Mouse (Mus musculus) CD4-positive, CD25-positive, alpha-beta regulatory T cell, adult 4 months (primary cell): ENCODE results near the gene Cebpa. TPM values are rescaled to one million over a fixed set of nuclear protein-coding genes. Genes with fewer than 3 reads are reported as not detected.

Source experiments
- ATAC-seq: one replicate; pipeline ENCODE4 v1.8.0; 2017
- polyA plus RNA-seq, 2 experiments: library from polyadenylated mRNA; unstranded; fragments of 100-300 nt; shearing (Covaris generic); gene quantifications; one replicate each; pipeline ENCODE4 v1.2.1; 2017

Cebpa gene
- polyA plus RNA-seq, 2 experiments from 2014 or later: 0.47 to 1.1 TPM

DNA sequence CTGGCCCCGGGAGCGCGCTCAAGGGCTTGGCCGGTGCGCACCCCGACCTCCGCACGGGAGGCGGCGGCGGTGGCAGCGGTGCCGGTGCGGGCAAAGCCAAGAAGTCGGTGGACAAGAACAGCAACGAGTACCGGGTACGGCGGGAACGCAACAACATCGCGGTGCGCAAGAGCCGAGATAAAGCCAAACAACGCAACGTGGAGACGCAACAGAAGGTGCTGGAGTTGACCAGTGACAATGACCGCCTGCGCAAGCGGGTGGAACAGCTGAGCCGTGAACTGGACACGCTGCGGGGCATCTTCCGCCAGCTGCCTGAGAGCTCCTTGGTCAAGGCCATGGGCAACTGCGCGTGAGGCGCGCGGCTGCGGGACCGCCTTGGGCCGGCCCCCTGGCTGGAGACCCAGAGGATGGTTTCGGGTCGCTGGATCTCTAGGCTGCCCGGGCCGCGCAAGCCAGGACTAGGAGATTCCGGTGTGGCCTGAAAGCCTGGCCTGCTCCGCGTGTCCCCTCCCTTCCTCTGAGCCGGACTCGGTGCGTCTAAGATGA lies 1.1 kb downstream of the Cebpa start:
- ATAC-seq: no peak

DNA sequence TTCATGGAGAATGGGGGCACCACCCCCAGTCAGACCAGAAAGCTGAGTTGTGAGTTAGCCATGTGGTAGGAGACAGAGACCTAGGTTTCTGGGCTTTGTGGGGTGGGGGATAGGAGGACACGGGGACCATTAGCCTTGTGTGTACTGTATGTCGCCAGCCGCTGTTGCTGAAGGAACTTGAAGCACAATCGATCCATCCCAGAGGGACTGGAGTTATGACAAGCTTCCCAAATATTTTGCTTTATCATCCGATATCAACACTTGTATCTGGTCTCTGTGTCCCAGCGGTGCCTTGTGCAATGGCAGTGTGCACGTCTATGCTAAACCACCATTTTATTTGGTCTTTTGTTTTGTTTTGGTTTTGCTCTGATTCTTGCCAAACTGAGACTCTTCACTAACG lies 2.1 kb downstream of the Cebpa start:
- no peak for ATAC-seq

DNA sequence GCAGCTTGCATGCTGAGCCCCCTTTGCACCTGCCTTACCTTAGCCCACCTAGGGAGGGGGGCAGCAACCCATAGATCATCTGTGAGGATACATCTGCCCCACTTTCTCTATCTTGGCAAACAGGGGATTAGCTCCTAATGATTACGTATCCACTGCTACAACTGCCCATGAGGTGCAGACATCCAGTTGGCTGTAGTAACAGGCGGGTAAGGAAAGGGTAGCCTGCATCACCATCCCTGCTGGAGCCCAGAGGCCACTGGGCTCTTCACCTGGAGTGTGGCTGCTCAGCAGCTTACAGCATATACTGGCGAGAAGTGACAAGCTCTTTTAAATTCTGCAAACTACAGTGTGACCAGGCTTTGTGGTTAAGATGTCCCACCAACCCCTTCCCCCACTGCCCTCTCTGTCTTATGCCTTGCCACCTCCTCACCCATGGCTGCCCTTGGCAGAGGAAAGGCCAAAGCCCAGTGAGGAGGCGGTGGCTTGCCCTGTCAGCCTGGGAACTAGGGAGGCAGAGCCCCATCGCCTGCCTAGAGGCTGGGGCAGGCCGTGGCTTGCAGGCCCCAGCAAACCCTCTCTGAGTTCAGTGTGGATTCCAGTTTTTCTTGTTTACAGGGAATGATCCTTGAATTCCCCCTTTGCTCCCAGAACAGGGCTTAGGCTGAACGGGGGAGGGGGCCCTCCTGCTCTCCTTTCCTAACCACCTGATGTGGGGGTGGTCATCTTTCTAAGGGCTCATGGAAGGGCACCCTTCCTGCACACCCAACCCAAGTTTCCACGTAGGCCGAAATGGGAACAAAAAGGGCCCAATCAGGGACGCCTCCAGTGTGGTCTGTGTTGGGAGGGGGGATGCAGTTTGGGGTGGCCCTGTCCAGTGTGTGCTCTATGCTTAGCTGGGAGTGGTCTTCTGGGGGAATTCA lies 3.6 kb downstream of the Cebpa start:
- ATAC-seq: no peak

DNA sequence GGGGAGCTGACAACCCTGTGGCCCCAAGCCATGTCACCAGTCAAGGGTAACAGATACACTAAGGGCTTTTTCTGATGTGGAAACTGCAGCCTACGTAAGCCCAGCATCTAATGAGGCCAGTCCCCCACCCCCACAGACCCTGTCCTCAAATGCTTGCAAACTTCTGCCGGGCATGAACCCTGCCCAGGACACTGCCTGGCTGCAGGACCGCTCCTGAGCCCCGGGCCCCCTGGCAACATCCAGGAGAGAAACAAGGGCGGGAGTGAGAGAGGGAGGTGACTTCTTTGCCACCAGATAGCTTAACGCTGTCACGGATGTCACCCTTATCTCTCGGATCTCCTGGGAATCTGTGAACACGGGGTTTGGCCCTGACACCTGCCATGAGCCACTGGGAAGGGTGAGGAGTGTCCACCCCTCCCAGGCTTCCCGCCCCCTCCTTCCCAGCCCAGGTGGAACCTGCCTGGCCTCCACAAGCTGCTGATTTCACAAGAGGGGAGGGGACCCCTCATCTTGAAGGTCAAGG lies 4.4 kb downstream of the Cebpa start:
- ATAC-seq: no peak

DNA sequence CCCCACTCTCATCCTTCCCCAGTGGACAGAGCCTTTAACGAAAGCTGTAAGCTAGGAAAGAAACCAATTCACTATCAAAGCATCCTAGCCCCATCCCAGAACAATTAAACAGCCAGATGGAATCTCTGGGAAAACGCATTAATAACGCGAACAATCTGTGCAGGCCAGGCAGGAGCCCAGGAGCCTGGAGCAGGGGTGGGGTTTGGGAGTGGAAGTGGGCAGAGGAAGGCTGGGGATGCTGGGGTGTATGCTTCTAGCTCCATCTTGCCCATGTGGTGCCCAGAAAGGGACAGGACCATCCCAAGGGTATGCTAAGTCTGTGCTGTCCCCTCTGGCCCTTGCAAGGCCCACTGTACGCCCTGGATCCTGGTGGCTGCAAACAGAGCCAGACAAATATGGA lies 5.1 kb downstream of the Cebpa start:
- no peak for ATAC-seq

DNA sequence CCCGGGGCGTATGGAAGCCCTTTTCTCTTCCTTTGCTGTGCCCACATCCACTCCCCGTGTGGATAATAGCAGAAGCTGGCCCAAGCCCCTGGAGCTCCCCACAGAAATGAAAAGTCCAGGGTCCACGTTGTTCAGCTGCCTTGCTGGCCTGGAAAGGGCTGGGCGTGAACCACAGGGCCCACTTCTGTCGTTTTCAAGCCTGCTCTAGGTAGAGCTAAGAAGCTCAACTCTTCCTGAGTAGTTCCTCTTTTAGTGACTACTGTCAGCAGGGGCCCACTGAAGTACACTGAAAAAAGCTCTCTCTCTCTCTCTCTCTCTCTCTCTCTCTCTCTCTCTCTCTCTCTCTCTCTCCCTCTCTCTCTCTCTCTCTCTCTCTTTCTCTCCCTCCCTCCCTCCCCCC lies 5.7 kb downstream of the Cebpa start:
- ATAC-seq: no peak

DNA sequence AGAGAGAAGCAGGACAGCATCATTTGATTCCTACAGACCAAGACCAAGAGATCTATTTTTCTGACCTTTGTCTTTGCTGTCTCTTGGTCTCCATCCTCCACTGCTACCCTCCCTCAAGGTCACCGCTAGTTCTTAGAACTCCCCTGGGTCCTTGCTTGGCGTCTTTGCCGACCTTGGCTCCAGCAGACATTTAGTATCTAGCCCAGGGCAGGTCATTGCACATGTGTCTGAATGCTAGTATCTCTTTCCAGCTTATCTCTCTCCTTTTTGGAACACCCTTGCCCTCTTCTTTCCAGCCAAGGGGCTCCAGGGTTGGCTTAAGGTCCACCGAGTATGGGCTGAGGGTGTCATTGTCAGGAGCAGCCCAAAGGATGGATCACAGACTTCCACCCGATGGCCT lies 6.9 kb downstream of the Cebpa start:
- no peak for ATAC-seq

DNA sequence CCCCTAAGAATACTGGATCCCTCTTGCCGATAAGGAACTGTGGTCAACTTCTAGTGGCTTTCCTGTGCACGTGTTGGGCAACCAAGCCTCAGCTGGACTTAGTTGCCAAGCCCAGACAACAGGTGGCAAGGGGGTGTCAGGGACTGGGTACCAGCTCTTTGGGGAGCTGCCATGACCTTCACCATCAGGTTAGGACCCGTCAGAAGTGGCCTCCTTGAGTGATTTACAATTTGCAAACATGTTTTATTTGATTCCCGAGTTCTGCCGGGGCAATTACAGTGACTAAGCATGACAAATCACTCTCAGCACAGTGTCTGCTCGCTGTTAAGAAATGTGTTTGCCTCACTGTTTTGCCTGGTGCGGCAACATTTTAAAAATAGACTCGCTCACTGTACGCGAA lies 7.9 kb downstream of the Cebpa start:
- ATAC-seq: no peak

DNA sequence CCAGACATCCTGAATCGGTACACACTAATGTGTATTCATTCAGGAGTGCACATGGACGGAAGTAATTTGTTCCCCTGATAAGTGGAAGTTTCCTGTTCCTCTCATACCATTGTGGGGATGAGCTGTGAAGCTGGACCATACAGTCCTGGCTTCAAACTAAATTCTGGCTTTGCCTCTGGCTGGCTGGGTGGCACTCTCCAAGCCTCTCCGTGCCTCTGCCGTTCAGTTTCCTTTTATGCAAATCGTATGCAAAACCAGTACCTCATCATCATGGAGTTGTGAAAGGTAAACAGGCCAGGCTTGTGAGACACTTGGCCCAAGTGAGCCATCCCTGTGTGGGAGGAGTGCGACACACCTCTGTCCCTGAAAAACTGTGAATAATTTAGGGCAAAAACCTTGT lies 8.6 kb downstream of the Cebpa start:
- ATAC-seq: peak; percentile 32

DNA sequence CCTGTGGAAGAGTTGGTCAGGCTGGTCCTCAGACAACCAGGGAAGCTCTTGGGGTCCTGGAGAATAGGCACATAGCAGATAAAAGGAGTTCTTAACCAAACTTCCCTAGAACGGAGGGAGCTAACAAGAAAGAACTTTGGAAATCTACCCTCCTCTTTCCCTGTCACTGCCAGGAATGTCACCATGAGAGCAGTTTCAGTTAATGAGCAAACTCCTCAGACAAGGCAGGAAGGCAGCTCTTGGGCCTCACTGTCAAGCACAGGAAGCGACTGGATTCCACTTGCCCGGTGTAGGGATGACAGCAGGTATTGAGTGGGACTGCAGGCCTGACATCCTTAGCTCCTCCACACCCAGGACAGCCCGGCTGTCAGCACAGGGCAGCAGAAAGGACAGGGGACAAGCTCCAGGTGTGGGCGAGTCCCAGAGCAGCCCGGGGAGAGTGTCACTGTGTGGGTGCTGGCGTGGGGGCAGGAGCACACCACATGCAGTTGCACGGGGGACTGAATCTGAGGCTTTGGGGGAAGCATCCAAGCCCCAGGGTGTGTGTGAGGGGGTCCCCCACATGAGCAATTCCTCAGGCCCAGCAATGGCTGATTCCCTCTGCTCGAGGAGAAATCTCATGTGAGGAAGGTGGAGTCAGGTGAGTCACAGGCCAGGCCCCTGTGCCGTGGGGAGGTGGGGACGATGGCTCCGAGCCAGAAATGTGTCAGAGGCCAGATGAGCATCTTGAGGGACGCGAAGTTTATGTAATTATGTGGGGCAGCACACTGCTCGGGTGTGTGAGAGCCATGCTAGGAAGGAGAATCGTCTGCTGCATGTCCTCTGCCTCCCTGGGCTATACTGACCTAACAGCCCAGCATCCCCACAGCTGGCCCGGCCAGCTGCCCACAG lies 9.8 kb downstream of the Cebpa start:
- ATAC-seq: no peak

DNA sequence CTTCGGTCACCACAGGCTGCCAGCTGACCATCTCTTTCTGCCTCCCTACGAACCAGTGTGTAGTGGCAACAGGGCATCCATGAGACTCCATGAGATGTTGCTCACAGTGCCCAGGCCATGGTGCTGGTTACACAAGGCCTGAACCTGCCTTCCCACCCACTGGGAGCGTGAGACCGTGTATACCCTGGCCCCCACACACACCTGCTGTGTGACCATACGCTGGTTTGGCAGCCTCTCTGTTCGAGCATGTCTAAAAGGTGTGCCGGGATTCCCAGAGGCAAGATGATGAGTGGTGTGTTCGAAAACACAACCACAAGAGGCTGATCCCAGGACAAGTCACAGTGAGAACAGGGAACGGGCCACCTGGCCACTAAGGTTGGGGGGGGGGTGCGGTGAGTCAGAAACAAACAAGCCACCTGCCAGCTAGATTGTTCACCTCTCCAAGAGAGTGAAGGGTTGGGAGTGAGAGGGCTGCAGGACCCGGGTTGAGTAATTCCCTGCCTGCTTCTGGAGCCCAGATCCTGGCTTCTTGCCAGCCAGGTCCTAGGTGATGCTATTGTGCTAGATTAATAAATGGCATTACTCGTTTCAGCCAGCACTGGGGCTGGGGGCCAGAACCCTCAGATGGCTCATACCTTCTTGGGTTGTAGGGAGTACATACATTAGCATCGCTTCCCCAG lies 11.1 kb downstream of the Cebpa start:
- no peak for ATAC-seq

DNA sequence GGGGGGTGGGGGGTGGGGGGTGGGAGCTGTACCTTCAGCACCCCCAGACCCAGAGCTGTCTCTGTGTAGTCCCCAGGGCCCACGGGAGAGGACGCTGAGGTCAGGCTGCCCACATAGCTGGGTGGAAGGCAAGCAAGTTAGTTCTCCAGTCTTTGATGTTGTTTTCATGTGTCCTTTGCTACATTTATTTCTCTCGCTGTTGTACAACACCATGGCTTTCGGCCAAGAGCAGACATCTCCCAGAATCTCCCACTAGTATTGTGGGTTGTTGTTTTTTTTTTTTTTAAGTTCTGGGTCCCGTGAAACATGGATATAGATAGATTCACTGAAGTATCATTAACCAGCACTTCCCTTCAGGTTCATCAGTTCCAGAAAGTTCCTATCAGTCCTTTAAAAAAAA lies 11.8 kb downstream of the Cebpa start:
- no peak for ATAC-seq

DNA sequence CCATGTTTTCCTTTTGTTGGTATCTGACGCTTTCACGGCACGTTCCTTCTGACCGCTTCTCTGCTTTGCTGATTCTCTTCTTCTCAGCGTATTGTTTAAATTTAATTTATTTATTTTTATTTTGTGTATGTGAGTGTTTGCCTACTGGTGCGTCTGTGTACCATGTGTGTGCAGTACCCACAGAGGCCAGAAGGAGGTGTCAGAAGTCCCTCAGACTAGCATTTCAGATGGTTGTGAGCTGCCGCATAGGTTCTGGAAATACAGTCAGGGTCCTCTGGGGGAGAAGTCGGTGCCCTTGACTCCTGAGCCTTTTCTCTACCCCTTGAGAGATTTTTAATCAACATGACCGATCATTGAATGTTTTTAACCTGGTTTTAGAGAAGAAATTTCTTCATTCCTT lies 12.5 kb downstream of the Cebpa start:
- ATAC-seq: no peak

DNA sequence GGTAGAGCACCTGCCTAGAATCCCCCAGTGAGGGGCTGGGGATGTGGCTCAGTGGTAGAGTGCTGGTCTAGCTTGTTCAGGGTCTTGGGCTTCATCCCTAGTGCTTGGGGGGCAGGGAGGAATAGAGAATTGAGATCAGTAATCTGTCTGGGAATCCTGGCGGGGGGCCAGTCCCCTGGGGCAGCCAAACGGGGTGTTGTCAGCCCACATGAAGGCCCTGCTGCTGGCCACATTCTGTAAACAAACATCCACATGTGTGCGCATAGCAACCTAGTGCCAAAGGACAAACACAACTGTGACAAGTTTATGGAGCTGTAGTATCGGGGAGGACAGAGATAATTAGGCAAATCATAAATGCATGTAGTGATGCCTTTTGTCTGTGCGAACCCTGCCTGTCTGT lies 15.5 kb downstream of the Cebpa start:
- ATAC-seq: no peak

DNA sequence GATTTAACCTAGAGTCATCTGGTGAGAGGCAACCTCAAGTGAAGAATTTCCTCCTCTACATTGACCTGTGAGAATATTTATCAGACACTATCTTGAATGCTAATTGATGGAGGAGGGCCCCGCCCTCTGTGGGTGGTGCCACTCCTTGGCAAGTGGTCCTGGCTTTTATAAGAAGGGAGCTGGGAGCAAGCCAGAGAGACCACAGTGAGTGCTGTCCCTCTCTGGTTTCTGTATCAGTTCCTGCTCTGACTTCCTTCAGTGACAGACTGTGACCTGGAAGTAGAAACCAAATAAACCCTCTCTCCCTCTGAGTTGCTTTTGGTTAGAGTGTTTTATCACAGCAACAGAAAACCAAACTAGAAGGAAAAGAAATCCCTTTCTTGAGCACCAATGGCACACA lies 18.4 kb downstream of the Cebpa start:
- ATAC-seq: no peak

DNA sequence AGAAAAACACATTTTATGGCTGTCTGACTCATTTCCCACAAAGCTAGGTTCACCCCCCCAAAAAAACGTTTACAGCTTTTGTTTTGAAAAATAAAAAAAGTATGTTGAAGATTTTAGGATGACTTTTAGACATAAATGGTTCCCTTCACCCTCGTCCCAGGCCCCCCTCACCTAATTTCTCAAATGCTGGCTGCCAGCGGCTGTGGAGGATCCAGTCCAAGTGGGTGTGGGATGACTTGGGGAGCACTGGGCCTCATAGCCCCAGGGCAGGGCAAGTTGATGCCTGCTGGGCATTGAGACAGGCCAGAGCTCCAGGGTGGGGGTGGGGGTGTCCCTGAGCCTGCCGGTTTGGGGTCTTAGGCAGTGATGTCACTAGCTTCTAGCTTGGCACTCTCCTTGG lies 19.4 kb downstream of the Cebpa start:
- no peak for ATAC-seq

DNA sequence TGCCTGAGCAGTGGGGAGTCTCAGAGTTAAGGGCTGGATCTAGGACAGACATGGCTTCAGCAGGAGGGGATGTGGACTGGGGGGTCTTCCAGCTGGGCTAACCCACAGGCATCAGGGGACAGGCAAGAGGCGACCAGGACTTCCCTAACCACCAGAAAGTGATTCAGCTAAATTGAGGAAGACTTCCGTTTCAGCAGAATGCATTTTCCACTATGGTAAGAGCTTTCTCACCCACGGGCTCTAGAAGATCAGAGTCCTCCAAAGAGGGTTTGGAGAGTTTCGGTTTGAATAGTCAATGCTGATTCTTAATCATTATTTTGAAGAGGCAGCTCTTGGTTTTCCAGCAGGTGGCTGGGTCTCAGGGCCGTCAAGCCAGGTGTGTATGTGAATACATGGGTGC lies 20.8 kb downstream of the Cebpa start:
- peak; percentile 64 for ATAC-seq

DNA sequence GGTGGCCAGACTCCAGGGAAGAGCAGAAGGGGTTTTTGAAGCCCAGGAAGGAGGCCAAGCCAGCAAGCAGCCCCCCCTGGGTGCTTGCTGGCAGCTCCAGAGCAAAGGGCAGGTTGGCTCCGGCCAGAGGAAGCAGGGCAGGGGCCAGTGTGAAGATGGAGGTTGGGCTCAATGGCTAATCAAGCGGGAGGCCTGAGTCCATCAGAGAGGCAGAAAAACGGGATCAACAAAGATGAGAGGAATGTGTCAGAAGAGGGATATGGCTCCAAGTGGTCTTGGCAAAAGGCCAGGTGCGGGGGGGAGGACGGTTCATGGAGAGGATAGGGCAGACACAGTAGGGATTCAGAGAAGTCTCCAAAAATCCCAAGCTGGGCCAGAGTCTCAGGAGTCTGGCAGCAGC lies 22.4 kb downstream of the Cebpa start:
- ATAC-seq: no peak

DNA sequence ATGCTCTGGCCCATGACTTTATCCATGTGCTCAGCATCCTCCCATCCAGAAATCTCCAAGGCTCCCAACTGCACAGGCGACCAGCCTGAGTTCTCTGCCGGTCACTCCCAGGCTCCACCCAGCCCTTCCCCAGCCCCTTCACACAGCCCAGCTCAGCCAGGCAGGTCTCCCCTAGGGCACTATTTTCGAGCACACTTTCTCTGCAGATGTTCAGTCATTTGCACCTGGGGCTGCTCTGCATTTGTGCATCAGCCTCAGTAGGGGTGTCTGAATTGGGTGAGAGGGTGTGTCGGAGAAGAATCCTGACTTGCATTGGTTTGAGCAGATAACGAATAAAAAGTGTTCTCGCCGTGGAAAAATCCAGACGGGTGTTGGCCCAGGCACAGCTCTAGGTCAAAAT lies 23.4 kb downstream of the Cebpa start:
- no peak for ATAC-seq

DNA sequence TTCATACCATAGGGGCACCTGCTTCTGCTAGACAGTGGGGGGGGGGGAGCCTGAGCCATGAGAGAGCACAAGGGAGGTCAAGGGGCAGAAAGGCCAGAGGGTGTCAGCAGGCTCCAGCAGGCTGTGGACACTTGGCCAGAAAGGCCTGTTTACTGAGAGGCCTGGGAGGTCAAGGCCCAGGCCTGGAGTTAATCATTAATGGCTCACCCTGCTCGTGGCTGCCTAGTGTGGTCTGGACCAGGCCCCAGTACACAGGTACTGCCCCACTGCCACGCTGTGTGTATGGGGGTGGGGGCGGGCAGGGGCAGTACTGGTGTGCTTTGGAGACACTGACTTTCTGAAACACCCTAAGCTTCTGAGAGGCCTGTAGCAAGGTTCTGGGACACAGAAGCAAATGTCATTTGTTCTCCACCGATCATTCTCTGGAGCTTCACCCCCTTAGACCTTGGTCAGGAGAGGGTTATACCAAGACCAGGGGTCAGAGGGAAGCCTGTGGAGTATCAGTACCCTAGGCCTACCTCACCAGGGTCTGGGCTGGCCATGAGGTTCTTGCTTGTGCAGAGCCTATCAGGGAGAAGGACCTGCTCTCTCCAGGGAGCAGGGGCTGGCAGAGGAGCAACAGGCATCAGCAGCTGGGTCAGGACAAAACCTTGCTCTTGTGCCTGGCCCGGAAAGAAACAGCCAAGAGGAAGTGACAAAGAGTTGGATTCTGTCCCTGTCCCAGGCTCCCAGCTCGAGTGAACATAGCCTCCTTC lies 24.9 kb downstream of the Cebpa start:
- ATAC-seq: no peak

DNA sequence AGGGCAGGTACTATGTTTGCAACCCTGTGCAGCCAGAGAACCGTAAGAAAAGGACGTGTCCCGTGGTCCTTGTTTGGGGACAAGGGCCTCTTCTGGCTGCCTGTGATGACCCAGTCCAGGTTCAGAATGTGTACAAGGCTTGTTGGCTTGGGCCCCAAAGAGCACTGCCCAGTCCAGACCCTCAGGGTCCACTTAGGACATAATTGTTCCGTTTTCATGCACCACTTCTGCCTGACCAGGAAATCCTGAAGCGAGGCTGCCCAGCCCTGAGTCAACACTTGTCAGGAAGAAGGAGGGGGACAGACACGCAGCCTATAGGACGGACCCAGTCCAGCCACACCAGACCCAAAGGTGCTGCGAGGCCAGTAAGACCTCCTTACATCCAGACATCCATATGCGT lies 26.0 kb downstream of the Cebpa start:
- no peak for ATAC-seq

DNA sequence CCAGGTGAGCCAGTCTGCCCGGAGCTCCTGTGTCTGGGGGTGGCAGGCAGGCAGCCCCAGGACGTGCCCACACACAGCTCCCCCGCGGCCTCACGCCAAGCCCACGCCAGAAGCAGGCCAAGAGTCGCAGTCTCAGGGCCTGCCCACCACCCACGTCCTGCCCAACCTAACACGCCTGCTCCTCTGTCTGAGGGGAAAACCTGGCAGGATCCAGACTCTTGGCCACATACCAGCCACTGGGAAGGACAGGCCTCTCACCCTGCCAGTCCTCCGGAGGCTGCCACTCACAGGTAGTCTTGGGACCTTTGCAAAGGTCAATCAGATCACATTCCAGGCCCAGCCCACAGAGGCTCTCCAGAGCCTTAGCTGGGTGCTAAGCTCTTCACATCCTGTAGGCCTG lies 27.2 kb downstream of the Cebpa start:
- ATAC-seq: no peak
